Mouse (Mus musculus): ENCODE data around the gene Pym1. TPM values are rescaled to one million over a fixed set of nuclear protein-coding genes. Genes with fewer than 3 reads are reported as not detected.
"Not testable (repeated sequence)": the region's sequence is repeated elsewhere in the genome, so short reads cannot be mapped to it uniquely, and the experiment has no call there.

The Pym1 gene
- total RNA-seq (2017): 37.9 and 50.1 TPM in 2 replicates

DNA sequence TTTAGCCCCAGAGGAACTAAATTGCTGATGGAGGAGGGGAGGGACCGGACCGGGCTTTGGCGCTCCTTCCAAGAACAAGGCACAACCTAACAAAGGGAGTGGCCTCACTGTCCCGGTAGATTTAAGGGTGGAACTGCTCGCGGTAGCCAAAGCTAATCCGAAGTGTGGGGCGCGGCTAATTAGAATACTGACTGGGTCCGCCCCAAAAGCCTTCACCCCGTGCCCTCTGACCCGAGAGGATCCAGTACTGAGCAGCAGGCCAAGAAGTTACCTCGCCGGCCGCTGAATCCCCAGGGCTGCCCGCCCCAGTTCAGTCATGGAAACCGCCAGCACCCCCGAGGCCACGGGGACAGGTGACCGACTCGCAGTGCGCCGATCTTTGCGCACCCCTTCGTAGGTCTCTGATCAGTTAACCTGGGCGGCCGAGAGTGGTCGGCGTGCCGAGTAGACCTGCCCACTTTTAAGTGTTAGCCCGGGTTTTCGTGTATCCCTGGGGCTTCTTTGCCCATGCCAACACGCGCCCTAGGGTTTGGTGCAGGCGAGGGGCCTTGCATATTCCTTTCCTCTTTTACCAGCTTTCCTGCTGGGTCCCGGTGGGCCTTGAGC is at the start of gene Pym1:
TSS of gene Pym1 (plus strand) at position 244 of the 606 bp plus-strand sequence.
- peak; percentile 68 for ATAC-seq (replicated peaks; ENCODE audit: low read depth, poor library complexity, severe bottlenecking)

DNA sequence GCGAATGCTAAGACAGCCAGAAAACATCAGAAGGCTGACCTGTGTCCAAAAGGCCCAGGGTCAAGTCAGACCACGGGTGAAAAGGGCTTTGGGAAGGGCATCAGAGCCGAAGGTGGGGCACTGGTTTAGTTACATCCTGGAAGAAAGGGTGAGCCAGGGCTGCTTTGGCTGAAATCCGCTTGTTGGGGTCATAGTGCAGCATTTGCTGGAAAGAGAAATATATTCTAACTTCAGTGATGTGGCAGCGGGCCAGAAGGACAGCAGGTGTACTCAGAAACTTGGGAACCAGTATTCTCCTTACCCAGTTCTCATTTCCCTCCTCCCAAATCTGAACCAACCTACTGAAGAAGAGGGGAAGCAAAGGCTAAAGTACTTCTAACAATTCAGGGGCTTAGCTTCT is 48.7 kb upstream of the Pym1 start:
- ATAC-seq (replicated peaks; ENCODE audit: low read depth, poor library complexity, severe bottlenecking): no peak

DNA sequence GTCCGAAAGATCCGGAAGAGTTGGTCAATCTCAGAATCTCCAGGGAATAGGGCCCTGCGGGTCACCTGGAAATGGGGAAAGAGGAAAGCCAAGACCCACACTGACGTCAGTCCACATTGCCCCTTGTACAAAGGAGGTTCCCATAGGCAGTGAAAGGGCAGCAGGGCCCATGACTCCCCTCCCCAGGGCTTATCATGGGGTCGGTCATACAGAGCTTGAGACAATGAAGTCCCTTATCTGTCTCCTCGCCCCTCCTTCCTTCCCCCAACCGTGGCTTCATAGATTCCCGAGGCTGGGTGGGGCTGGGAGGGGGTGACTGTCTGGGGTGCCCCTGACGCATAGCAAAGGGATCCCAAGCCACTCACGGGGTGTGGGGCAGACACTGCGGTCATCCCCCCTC is 48.1 kb upstream of the Pym1 start:
- ATAC-seq (replicated peaks; ENCODE audit: low read depth, poor library complexity, severe bottlenecking): no peak

DNA sequence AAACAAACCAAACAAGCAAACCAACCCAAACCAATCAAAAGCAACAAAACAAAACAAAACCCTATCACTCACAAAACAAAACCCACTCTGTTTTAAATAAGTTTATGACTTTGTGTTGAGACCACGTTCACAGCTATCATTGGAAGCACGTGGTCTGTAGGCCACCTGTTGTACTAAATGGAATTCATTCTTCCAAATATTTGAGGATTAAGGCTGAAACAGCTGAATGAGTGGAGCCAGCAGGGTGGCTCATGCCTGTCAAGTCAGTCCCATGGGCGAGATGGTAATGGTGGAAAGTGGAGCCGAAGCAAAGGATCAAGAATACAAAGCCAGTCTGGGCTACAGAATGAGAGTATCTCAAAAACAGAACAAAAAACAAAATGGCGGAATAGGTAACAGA is 47.0 kb upstream of the Pym1 start:
- ATAC-seq (replicated peaks; ENCODE audit: low read depth, poor library complexity, severe bottlenecking): no peak

GRCm38 (mm10) chr10:128702328-128703007 is 45.2 kb upstream of the Pym1 start:
- no peak for ATAC-seq (replicated peaks; ENCODE audit: low read depth, poor library complexity, severe bottlenecking)

DNA sequence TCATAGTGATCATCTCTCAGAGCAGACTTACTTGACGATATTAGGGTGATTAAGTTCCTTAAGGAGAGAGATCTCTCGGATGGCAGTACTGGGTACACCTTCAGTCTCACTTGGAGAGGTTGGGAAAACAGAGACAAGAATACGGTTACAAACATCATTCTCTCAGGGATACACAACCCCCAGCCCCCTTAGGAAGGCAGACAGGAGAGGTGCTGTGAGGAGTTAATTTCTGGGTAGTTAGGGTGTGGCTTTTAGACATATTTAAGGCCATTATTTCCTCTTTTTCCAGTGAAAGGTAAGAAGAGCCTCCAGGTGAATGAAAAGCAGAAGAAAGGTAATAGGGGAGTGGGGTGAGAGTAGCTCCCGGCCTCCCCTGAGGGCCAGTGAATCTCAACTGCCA is 43.8 kb upstream of the Pym1 start, which contains the start of gene Pmel:
TSS of gene Pmel (plus strand) at position 301 of the 400 bp plus-strand sequence.
- no peak for ATAC-seq (replicated peaks; ENCODE audit: low read depth, poor library complexity, severe bottlenecking)

GRCm38 (mm10) chr10:128704491-128705316 is 43.0 kb upstream of the Pym1 start, which contains the start of gene Cdk2:
Gene Cdk2 (minus strand): TSS chr10:128705031.
- ATAC-seq (replicated peaks; ENCODE audit: low read depth, poor library complexity, severe bottlenecking): peak; percentile 87

DNA sequence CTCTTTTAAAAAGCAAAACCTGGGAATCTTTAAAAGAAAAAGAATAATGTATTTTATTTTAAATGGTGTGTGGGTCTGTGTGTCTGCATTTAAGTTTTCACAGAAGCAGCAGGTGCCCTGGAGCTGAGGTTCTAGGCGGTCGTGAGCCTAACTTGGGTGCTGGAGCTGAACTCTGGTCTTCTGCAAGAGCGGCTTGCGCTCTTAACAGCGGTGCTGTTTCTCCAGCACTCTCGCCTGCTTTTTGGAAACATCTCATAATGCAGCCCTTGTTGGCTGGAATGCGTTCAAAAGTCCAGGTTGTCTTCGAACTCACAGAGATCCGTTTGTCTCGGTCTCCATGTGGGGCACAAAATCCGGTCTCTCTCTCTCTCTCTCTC is 42.4 kb upstream of the Pym1 start:
- peak; percentile 10; the same call in 1 of the 2 replicates for ATAC-seq (replicated peaks; ENCODE audit: low read depth, poor library complexity, severe bottlenecking)

- not testable (repeated sequence) for ATAC-seq (replicated peaks; ENCODE audit: low read depth, poor library complexity, severe bottlenecking)
These were observed 36.4 kb upstream of the Pym1 start for GRCm38 (mm10) chr10:128711318-128711717.

DNA sequence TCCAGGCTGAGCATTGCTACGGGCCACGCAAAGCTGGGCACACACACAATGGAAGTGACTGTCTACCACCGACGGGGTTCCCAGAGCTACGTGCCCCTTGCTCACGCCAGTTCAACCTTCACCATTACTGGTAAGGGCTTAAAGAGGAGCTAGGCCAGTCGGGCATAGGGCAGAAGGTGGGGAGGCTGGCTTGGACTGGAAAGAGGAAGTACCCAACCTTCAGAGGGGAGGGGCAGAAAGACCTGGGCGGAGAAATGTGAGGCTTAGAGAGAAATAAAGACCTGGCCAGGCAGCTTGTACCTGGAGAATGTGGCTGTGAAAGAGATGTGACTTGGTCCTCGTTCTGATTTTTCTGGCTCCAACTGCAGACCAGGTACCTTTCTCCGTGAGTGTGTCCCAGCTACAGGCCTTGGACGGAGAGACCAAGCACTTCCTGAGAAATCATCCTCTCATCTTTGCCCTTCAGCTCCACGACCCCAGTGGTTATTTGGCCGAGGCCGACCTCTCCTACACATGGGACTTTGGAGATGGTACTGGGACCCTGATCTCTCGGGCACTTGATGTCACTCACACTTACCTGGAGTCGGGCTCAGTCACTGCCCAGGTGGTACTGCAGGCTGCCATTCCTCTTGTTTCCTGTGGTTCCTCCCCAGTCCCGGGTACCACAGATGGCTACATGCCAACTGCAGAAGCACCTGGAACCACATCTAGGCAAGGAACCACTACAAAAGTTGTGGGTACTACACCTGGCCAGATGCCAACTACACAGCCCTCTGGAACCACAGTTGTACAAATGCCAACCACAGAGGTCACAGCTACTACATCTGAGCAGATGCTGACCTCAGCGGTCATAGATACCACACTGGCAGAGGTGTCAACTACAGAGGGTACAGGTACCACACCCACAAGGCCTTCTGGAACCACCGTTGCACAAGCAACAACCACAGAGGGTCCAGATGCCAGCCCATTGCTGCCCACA is 31.8 kb upstream of the Pym1 start:
- ATAC-seq (replicated peaks; ENCODE audit: low read depth, poor library complexity, severe bottlenecking): peak; percentile 93

DNA sequence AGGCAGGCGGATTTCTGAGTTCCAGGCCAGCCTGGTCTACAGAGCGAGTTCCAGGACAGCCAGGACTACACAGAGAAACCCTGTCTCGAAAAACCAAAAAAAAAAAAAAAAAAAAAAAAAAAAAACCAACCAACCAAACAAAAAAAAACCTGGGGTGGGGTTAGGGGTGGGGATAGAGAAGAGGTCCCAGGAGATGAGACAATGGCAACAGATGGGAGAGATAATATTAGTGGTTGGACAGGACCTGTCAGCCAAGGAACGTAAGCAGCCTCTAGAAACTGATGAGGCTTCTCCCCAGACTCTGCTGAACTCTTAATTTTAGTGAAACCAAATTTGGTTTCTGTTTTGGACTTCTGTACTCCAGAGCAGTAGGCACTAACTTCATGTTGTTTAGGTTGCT is 22.2 kb upstream of the Pym1 start:
- ATAC-seq (replicated peaks; ENCODE audit: low read depth, poor library complexity, severe bottlenecking): not testable (repeated sequence)

DNA sequence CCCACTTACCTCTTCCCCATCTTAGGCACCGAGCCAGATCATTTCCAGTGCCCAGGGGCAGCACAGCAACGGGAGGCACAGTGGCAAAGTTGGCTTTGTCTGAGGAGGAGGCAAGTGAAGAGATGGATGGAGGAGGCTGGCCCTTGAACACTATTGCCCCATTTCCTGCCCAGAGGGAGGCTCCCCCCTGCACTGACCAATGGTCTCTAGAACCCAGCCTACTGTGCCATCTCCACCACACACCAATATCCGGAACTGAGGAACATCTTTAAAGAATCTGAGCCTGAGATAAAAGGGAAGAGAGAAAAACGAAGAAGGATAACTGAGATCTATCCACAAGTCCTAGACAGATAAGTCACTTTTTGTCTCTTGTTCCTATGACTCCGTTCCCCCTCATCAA is 19.6 kb upstream of the Pym1 start:
- no peak for ATAC-seq (replicated peaks; ENCODE audit: low read depth, poor library complexity, severe bottlenecking)

GRCm38 (mm10) chr10:128731002-128731433 is 16.7 kb upstream of the Pym1 start:
- peak; percentile 99 for ATAC-seq (replicated peaks; ENCODE audit: low read depth, poor library complexity, severe bottlenecking)

- no peak for ATAC-seq (replicated peaks; ENCODE audit: low read depth, poor library complexity, severe bottlenecking)
These were observed 15.7 kb upstream of the Pym1 start for GRCm38 (mm10) chr10:128731992-128732391.

DNA sequence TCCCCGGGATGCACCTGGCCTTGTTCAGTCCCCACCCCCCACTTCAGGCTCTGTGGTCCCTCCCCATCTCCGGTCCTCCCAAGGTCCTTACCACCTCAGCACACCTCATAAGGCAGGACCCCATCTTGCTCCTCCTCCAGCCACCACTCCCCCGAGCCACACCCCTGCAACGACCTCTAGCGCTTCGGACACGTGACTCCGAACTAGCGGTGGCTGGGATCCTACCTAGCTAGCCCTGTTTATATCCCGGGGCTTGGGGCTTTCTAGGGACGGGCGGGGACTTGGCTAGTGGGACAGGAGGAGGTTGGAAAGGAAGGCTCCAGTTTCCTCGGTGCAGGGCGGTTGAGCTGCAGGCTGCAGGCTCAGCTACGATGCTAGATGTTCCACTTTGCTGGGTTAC is 10.3 kb upstream of the Pym1 start:
- no peak for ATAC-seq (replicated peaks; ENCODE audit: low read depth, poor library complexity, severe bottlenecking)

GRCm38 (mm10) chr10:128740296-128740695 is 7.4 kb upstream of the Pym1 start:
- peak; percentile 15; the same call in 1 of the 2 replicates for ATAC-seq (replicated peaks; ENCODE audit: low read depth, poor library complexity, severe bottlenecking)

GRCm38 (mm10) chr10:128742616-128743015 is 5.1 kb upstream of the Pym1 start:
- ATAC-seq (replicated peaks; ENCODE audit: low read depth, poor library complexity, severe bottlenecking): no peak

DNA sequence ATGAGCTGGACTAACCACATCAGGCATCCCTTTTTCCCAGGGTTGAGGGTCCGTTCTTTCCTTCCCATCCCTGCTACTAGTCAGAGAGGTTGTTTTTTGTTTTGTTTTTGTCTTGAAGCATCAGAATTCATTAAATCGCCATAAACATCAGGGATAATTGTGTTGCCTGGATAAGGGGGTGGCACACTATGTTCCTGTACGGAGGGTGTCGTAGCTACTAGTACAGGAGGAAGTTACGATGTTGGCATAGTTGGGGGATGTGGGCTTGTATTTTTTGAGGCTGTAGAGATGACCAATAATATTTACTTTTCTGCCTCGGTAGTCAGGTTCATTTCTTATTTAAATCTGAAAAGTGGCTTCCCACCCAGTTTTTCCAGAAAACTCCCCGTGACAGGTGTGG is 4.5 kb upstream of the Pym1 start:
- ATAC-seq (replicated peaks; ENCODE audit: low read depth, poor library complexity, severe bottlenecking): no peak

DNA sequence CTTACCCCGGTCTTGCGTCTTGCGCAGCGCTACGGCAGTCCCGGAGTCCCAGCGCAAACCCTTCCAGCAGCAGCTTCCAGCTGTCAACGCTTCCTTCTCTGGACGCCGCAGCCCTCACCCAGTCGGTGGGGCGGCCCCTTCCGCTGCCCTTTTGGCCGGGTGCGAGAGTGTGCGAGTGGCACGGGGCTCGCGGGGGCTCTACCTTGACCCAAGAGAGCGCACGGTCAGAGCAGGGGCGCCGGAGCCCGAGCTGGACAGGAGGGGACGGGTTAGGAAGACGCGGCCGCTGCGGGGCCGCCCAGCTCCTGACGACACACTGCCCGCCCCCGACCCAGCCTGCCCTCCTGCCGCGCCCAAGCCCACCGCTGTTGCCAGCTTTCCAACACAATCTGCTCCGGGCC is 3.9 kb upstream of the Pym1 start:
- ATAC-seq (replicated peaks; ENCODE audit: low read depth, poor library complexity, severe bottlenecking): peak; percentile 12

DNA sequence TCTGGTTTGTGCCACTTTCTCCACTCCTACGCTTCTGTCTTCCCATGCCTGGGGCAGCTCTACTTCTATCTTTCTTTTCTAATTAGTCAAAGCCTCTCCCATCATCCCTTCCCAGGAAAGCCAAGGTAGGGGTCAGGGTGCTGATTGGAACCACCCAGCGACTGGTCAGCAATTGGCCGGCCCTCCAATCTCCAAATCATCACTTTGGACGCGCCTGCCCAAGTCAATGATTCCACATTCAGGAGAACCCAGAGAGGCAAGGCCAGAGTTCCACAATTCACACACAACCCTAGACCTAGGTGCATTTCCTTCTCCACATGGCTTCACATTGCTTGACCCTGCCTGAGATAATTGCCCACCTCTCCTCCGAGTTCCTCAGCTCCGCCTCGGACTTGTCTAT is 3.5 kb upstream of the Pym1 start:
- no peak for ATAC-seq (replicated peaks; ENCODE audit: low read depth, poor library complexity, severe bottlenecking)
